Mouse (Mus musculus) kidney, postnatal 25 days (tissue): ENCODE data around the gene Vmn1r15.

Source experiments
- DNase-seq, 2 experiments: peaks; one replicate each; pipeline ENCODE4 v3.0.0; 2021; ENCODE audit warnings: mixed read lengths in 2 of 2

Vmn1r15 gene

GRCm38 (mm10) chr6:57257652-57258051, at the start of gene Vmn1r15:
Gene Vmn1r15, plus strand, starts transcription at chr6:57257952.
- no peak for DNase-seq

- DNase-seq: no peak
These were observed 26.4 kb upstream of the Vmn1r15 start, which contains the start of gene Vmn1r14 for GRCm38 (mm10) chr6:57231386-57231785. Gene Vmn1r14, plus strand, starts transcription at chr6:57231686.

GRCm38 (mm10) chr6:57260990-57261389, 3.2 kb downstream of the Vmn1r15 start:
- no peak for DNase-seq

- DNase-seq: no peak
These were observed 14.1 kb downstream of the Vmn1r15 start for GRCm38 (mm10) chr6:57271881-57272280.

GRCm38 (mm10) chr6:57272517-57272916, 14.8 kb downstream of the Vmn1r15 start:
- no peak for DNase-seq

GRCm38 (mm10) chr6:57278952-57279351, 21.2 kb downstream of the Vmn1r15 start:
- no peak for DNase-seq
